Mouse (Mus musculus): ENCODE results near the gene Rtkn2. TPM values are rescaled to one million over a fixed set of nuclear protein-coding genes. Genes with fewer than 3 reads are reported as not detected.

The Rtkn2 gene
- total and polyA plus RNA-seq, 2 experiments from 2014 or later: 2.4 to 2.8 TPM

- Histone ChIP-seq H3K4me3 (ENCODE audit: low read depth, low read length) (no peak overlapping the region), H3K27me3 (ENCODE audit: insufficient read depth, low read length) (no peaks in the 10 kb centered on the region), H3K4me2 (ENCODE audit: low read depth, low read length, poor library complexity, severe bottlenecking) (no peak overlapping the region), H3K4me1 (ENCODE audit: insufficient read depth, low read length) (no peaks in the 10 kb centered on the region), H3K9me3 (ENCODE audit: low read length) (no peaks in the 10 kb centered on the region), H3K36me3 (ENCODE audit: insufficient read depth, low read length) (no peaks in the 10 kb centered on the region), H3K9ac (replicated peaks; ENCODE audit: low read length, poor library complexity, severe bottlenecking) (no peak overlapping the region), H3K27ac (ENCODE audit: low read depth, low read length) (no peak overlapping the region)
- DNase-seq (ENCODE audit: low spot score): no peak
- ATAC-seq (ENCODE audit: low FRiP score): no peak
- WGBS: 90% methylated on average over 13 of the region's 13 CpGs
- TF ChIP-seq CTCF (IDR thresholded peaks at IDR 0.05): no peak
These were observed 29.0 kb downstream of the Rtkn2 start for GRCm38 (mm10) chr10:68008198-68008955.

GRCm38 (mm10) chr10:68009301-68009700 lies 29.9 kb downstream of the Rtkn2 start:
- H3K9ac ChIP-seq (replicated peaks; ENCODE audit: low read length, poor library complexity, severe bottlenecking): no peak overlapping the region
- H3K4me2 ChIP-seq (ENCODE audit: low read depth, low read length, poor library complexity, severe bottlenecking): no peak overlapping the region
- ATAC-seq (ENCODE audit: low FRiP score) (no peak), DNase-seq (ENCODE audit: low spot score) (no peak)
- H3K27me3 ChIP-seq (ENCODE audit: insufficient read depth, low read length): no peaks in the 10 kb centered on the region
- H3K36me3 ChIP-seq (ENCODE audit: insufficient read depth, low read length): no peaks in the 10 kb centered on the region
- WGBS: 95% methylated on average over 9 of the region's 9 CpGs
- no peak overlapping the region for H3K4me3 ChIP-seq (ENCODE audit: low read depth, low read length)
- H3K4me1 ChIP-seq (ENCODE audit: insufficient read depth, low read length): no peaks in the 10 kb centered on the region
- no peak for TF ChIP-seq CTCF (IDR thresholded peaks at IDR 0.05)
- no peaks in the 10 kb centered on the region for H3K9me3 ChIP-seq (ENCODE audit: low read length)
- no peak overlapping the region for H3K27ac ChIP-seq (ENCODE audit: low read depth, low read length)

GRCm38 (mm10) chr10:68009867-68010266 lies 30.5 kb downstream of the Rtkn2 start:
- ATAC-seq (ENCODE audit: low FRiP score) (no peak), DNase-seq (ENCODE audit: low spot score) (no peak)
- Histone ChIP-seq H3K4me1 (ENCODE audit: insufficient read depth, low read length) (no peaks in the 10 kb centered on the region), H3K4me2 (ENCODE audit: low read depth, low read length, poor library complexity, severe bottlenecking) (no peak overlapping the region), H3K9ac (replicated peaks; ENCODE audit: low read length, poor library complexity, severe bottlenecking) (no peak overlapping the region), H3K27me3 (ENCODE audit: insufficient read depth, low read length) (no peaks in the 10 kb centered on the region), H3K4me3 (ENCODE audit: low read depth, low read length) (no peak overlapping the region), H3K36me3 (ENCODE audit: insufficient read depth, low read length) (no peaks in the 10 kb centered on the region), H3K9me3 (ENCODE audit: low read length) (no peaks in the 10 kb centered on the region), H3K27ac (ENCODE audit: low read depth, low read length) (no peak overlapping the region)
- TF ChIP-seq CTCF (IDR thresholded peaks at IDR 0.05): no peak
- WGBS: 96% methylated on average over 7 of the region's 7 CpGs

GRCm38 (mm10) chr10:68013137-68013536 lies 33.8 kb downstream of the Rtkn2 start:
- 80% methylated on average over 2 of the region's 2 CpGs for WGBS
- Histone ChIP-seq H3K4me2 (ENCODE audit: low read depth, low read length, poor library complexity, severe bottlenecking) (no peak overlapping the region), H3K9me3 (ENCODE audit: low read length) (no peaks in the 10 kb centered on the region), H3K4me3 (ENCODE audit: low read depth, low read length) (no peak overlapping the region), H3K36me3 (ENCODE audit: insufficient read depth, low read length) (no peaks in the 10 kb centered on the region), H3K9ac (replicated peaks; ENCODE audit: low read length, poor library complexity, severe bottlenecking) (no peak overlapping the region), H3K4me1 (ENCODE audit: insufficient read depth, low read length) (no peaks in the 10 kb centered on the region), H3K27ac (ENCODE audit: low read depth, low read length) (no peak overlapping the region), H3K27me3 (ENCODE audit: insufficient read depth, low read length) (no peaks in the 10 kb centered on the region)
- DNase-seq (ENCODE audit: low spot score) (no peak), ATAC-seq (ENCODE audit: low FRiP score) (no peak)
- TF ChIP-seq CTCF (IDR thresholded peaks at IDR 0.05): peak; percentile 68

GRCm38 (mm10) chr10:68020755-68021154 lies 41.4 kb downstream of the Rtkn2 start:
- Histone ChIP-seq H3K27me3 (ENCODE audit: insufficient read depth, low read length) (no peaks in the 10 kb centered on the region), H3K4me3 (ENCODE audit: low read depth, low read length) (no peak overlapping the region), H3K9ac (replicated peaks; ENCODE audit: low read length, poor library complexity, severe bottlenecking) (no peak overlapping the region), H3K4me2 (ENCODE audit: low read depth, low read length, poor library complexity, severe bottlenecking) (no peak overlapping the region), H3K36me3 (ENCODE audit: insufficient read depth, low read length) (no peaks in the 10 kb centered on the region), H3K9me3 (ENCODE audit: low read length) (no peaks in the 10 kb centered on the region), H3K4me1 (ENCODE audit: insufficient read depth, low read length) (0 out of 2 replicates have a peak, but pooled peaks cover 2% of the 10 kb centered on the region), H3K27ac (ENCODE audit: low read depth, low read length) (no peak overlapping the region)
- WGBS: 94% methylated on average over 2 of the region's 2 CpGs
- ATAC-seq (ENCODE audit: low FRiP score) (no peak), DNase-seq (ENCODE audit: low spot score) (no peak)
- no peak for TF ChIP-seq CTCF (IDR thresholded peaks at IDR 0.05)

- Histone ChIP-seq H3K9me3 (ENCODE audit: low read length) (no peaks in the 10 kb centered on the region), H3K4me1 (ENCODE audit: insufficient read depth, low read length) (0 out of 2 replicates have a peak, but pooled peaks cover 2% of the 10 kb centered on the region), H3K36me3 (ENCODE audit: insufficient read depth, low read length) (no peaks in the 10 kb centered on the region), H3K9ac (replicated peaks; ENCODE audit: low read length, poor library complexity, severe bottlenecking) (no peak overlapping the region), H3K27me3 (ENCODE audit: insufficient read depth, low read length) (no peaks in the 10 kb centered on the region), H3K4me3 (ENCODE audit: low read depth, low read length) (no peak overlapping the region), H3K27ac (ENCODE audit: low read depth, low read length) (no peak overlapping the region), H3K4me2 (ENCODE audit: low read depth, low read length, poor library complexity, severe bottlenecking) (no peak overlapping the region)
- no peak for DNase-seq (ENCODE audit: low spot score)
- no peak for TF ChIP-seq CTCF (IDR thresholded peaks at IDR 0.05)
- no peak for ATAC-seq (ENCODE audit: low FRiP score)
- 71% methylated on average over 3 of the region's 3 CpGs for WGBS
These were observed 46.3 kb downstream of the Rtkn2 start for GRCm38 (mm10) chr10:68025660-68026059.

Data from midbrain, postnatal 0 days (tissue).